Mouse (Mus musculus): ENCODE measurements at regions not wholly inside any gene's neighbourhood (a gene's known extent, or its start where the extent isn't known, plus 50 kb on each side); places are given as distances from the start of the nearest gene placed in this dataset.

DNA sequence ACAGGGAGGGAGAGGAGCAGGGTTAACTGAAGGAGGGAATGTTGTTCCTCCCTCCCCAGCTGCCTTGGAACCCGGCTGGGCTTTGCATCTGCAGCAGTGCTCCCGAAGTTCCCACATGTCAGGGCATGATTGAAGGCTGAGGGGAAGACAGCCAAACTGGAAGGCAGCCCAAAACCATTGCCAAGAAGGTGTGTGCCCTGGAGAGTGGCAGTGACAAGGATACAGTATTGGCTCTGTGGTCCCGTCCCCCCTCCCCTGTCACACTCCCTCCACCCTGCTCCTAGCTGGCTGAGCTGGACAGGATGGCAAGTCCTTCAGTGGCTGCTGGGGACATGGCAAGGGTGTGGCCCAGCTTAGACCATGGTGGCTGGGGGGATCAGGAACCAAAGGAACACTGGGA, 79.1 kb downstream of the Cyp26b1 start:
- H3K4me1 ChIP-seq (ENCODE audit: control insufficient read depth), result no peaks in the 10 kb centered on the region
- H3K27me3 ChIP-seq (ENCODE audit: control insufficient read depth), result no peaks in the 10 kb centered on the region
- H3K36me3 ChIP-seq (ENCODE audit: control insufficient read depth), result no peaks in the 10 kb centered on the region
- H3K4me3 ChIP-seq (replicated peaks), result no peak overlapping the region
- TF ChIP-seq GATA1 (IDR thresholded peaks at IDR 0.05; ENCODE audit: low read length) (no peak), TAL1 (IDR thresholded peaks at IDR 0.05; ENCODE audit: low read length) (no peak)
- H3K9me3 ChIP-seq (ENCODE audit: control insufficient read depth, low read length), result no peaks in the 10 kb centered on the region

DNA sequence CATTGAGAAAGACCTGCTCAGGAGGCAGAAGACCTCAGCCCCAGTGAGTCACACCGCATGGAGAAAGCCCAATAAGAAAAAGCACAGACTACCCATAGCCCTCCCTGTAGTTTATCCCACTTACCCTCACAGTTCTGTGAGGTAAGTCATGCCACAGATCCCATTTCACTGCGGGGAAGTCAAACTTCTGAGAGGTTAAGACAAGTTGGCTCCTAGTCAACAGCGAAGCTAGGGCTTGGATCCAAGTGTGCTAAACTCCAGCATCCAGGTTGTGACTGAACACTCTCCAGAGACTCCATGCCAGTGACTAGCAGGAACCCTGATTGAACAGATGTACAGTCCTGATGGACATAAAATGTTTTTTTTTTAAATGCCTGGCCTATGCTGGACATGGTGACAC, 85.1 kb downstream of the Cyp26b1 start:
- Histone ChIP-seq H3K36me3 (ENCODE audit: control insufficient read depth) (no peaks in the 10 kb centered on the region), H3K4me3 (replicated peaks) (no peak overlapping the region), H3K4me1 (ENCODE audit: control insufficient read depth) (no peaks in the 10 kb centered on the region), H3K27me3 (ENCODE audit: control insufficient read depth) (no peaks in the 10 kb centered on the region), H3K9me3 (ENCODE audit: control insufficient read depth, low read length) (no peaks in the 10 kb centered on the region)
- TF ChIP-seq TAL1 (IDR thresholded peaks at IDR 0.05; ENCODE audit: low read length), result no peak
- no peak for TF ChIP-seq GATA1 (IDR thresholded peaks at IDR 0.05; ENCODE audit: low read length)

DNA sequence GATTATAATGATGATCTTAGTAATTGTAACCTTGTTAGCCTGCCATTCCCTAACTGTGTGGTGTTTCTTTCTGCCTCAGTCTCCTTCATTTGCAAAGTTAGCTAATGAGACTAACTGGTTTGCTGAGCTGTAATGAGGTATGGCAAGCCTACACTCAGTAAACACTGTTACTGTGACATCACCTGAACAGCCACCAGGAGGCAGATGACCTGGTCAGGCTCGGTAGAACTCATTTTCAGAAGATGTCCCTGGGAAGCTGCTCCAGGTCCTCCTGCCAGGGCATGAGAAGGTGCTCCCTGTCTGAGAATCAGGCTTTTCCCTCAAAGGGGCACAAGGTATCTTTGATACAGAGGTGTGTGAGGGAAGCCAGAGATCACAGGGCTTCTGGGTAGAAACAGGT, 87.0 kb downstream of the Cyp26b1 start:
- no peaks in the 10 kb centered on the region for H3K27me3 ChIP-seq (ENCODE audit: control insufficient read depth)
- no peaks in the 10 kb centered on the region for H3K9me3 ChIP-seq (ENCODE audit: control insufficient read depth, low read length)
- H3K36me3 ChIP-seq (ENCODE audit: control insufficient read depth), result no peaks in the 10 kb centered on the region
- no peak overlapping the region for H3K4me3 ChIP-seq (replicated peaks)
- TF ChIP-seq GATA1 (IDR thresholded peaks at IDR 0.05; ENCODE audit: low read length) (no peak), TAL1 (IDR thresholded peaks at IDR 0.05; ENCODE audit: low read length) (no peak)
- H3K4me1 ChIP-seq (ENCODE audit: control insufficient read depth), result no peaks in the 10 kb centered on the region

DNA sequence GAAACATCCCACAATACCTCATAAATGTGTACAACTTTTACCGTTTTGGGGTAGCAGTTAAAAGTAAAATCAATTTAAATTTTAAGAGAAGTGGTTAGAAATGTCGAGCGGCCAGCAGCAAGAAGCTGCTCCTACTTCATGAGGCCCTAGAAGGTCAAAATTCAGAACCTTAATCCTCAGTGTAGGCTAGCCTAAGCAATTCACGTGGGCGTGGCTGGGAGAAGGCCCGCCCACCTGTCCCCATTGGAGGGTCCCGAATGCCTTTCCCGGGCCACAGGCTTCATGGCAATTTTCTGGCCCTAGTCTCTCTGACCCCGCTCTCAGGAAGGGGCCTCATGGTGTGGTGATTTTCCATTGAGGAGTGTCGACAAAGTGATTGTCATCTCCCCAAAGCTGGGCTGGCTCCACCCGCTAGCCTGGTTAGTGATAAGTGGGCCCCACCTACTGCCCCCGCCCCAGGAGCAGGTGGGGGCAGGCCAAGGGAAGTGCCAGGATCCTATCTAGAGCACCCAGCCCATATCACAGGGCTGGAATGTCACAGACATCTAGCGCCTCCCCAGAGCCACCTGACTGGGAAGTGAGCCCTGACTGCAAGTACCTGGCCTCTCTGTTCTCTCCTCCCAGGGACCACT, 93.3 kb downstream of the Cyp26b1 start:
- H3K4me3 ChIP-seq (replicated peaks), result no peak overlapping the region
- peaks cover 6% of the 10 kb centered on the region for H3K4me1 ChIP-seq (ENCODE audit: control insufficient read depth)
- H3K9me3 ChIP-seq (ENCODE audit: control insufficient read depth, low read length), result no peaks in the 10 kb centered on the region

DNA sequence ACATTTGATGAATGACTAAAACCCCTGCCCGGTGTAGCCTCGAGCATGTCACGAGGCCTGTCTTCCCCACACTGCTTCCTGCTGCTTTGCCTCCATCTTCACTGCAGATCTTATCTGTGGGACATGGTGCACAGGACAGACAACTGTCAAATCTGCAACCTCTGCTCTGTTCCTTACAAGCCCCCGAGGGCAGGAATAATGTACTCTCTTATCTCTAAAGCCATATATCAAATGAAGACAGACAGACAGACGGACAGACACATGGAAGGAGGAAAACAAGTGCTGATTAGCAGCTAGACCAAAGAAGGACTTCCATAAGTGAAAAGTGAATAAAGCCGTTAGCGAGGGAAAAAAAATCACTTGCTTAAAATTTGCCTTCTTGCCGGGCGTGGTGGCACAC, 95.6 kb downstream of the Cyp26b1 start:
- TF ChIP-seq GATA1 (IDR thresholded peaks at IDR 0.05; ENCODE audit: low read length), result no peak
- Histone ChIP-seq H3K27me3 (ENCODE audit: control insufficient read depth) (no peaks in the 10 kb centered on the region), H3K36me3 (ENCODE audit: control insufficient read depth) (no peaks in the 10 kb centered on the region), H3K4me3 (replicated peaks) (no peak overlapping the region), H3K4me1 (ENCODE audit: control insufficient read depth) (peaks cover 6% of the 10 kb centered on the region), H3K9me3 (ENCODE audit: control insufficient read depth, low read length) (no peaks in the 10 kb centered on the region)

More for the DNA sequence above, 93.3 kb downstream of the Cyp26b1 start:
- H3K36me3 ChIP-seq (ENCODE audit: control insufficient read depth), result no peaks in the 10 kb centered on the region
- TF ChIP-seq TAL1 (IDR thresholded peaks at IDR 0.05; ENCODE audit: low read length), result no peak
- no peak for TF ChIP-seq GATA1 (IDR thresholded peaks at IDR 0.05; ENCODE audit: low read length)
- H3K27me3 ChIP-seq (ENCODE audit: control insufficient read depth), result no peaks in the 10 kb centered on the region

DNA sequence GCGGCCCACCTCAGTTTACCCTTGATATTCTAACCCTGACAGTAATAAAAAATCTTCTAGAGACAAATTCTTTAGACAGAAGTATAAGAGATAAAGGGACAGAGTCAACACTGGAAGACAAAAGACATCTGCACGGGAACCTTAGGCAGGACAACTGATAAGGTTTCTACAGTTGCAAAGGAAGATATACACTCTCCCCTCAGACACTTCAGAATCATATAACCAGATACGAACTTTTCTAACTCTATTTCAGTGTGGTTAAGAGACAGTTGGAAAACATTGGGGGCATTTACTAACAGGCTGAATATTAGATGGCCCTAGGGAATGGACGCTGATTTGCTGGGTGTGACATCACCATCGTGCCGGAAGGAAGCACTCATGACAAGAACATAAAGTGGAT, 100.0 kb downstream of the Cyp26b1 start:
- TF ChIP-seq GATA1 (IDR thresholded peaks at IDR 0.05; ENCODE audit: low read length), result no peak
- no peak for TF ChIP-seq TAL1 (IDR thresholded peaks at IDR 0.05; ENCODE audit: low read length)
- no peaks in the 10 kb centered on the region for H3K27me3 ChIP-seq (ENCODE audit: control insufficient read depth)
- no peaks in the 10 kb centered on the region for H3K9me3 ChIP-seq (ENCODE audit: control insufficient read depth, low read length)
- H3K4me1 ChIP-seq (ENCODE audit: control insufficient read depth), result no peaks in the 10 kb centered on the region
- no peak overlapping the region for H3K4me3 ChIP-seq (replicated peaks)
- H3K36me3 ChIP-seq (ENCODE audit: control insufficient read depth), result no peaks in the 10 kb centered on the region

DNA sequence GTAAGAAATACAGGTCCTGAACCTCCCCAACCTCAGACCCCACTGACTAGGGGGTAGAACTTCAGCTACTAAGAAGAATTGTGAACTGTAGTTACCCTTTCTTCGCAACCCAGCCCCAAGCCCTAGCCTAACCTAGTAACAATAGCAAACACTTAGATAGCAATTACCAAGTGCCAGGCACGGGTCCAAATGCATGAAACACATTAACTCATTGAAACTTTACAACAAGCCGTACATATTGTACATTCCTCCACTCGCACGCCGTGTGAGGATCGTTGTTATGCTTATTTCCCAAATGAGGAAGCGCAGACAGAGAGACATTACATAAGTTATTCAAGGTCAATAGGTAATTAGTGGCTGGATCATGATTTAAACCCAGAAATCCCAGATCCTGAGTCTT, 100.5 kb downstream of the Cyp26b1 start:
- H3K4me3 ChIP-seq (replicated peaks), result no peak overlapping the region
- H3K4me1 ChIP-seq (ENCODE audit: control insufficient read depth), result no peaks in the 10 kb centered on the region
- no peaks in the 10 kb centered on the region for H3K9me3 ChIP-seq (ENCODE audit: control insufficient read depth, low read length)
- H3K36me3 ChIP-seq (ENCODE audit: control insufficient read depth), result no peaks in the 10 kb centered on the region
- no peaks in the 10 kb centered on the region for H3K27me3 ChIP-seq (ENCODE audit: control insufficient read depth)
- TF ChIP-seq TAL1 (IDR thresholded peaks at IDR 0.05; ENCODE audit: low read length) (no peak), GATA1 (IDR thresholded peaks at IDR 0.05; ENCODE audit: low read length) (no peak)

DNA sequence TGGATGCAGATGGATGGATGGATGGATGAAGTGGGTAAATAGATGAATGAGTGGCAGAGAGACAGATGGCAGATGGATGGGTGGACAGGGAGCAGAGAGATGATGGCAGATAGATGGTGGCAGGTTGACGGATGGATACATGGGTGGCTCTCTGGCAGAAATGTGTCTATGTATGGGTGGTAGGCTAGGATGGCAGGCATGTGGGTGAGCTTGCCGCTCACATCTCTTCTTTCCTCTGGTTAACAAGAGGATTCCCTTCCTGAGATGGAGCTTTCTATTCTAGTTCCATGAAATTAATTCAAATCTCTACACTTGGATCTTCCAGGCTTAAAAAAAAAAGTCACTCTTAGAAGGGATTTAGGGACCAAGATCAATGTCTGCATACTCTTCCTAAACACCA, 101.1 kb downstream of the Cyp26b1 start:
- Histone ChIP-seq H3K36me3 (ENCODE audit: control insufficient read depth) (no peaks in the 10 kb centered on the region), H3K9me3 (ENCODE audit: control insufficient read depth, low read length) (no peaks in the 10 kb centered on the region)
- TF ChIP-seq GATA1 (IDR thresholded peaks at IDR 0.05; ENCODE audit: low read length), result no peak
- no peak for TF ChIP-seq TAL1 (IDR thresholded peaks at IDR 0.05; ENCODE audit: low read length)

DNA sequence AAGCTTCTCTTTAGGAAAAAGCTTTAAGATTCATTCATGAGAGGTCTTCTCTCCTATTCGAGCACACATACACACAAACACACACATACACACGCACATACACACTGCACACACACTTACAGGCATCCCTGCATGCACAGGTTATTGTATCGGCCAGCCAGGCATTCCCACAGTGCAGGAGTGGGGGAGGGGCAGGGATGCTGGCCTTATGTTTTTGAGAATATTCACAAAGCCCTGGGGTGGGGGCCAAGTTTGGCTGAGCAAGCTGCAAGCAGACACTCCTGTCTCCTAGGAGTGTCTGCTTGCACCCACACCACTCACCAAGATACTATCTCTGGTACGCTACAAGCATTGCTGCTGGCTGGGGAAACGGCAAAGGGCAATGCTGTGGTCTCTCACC, 102.6 kb downstream of the Cyp26b1 start:
- TF ChIP-seq TAL1 (IDR thresholded peaks at IDR 0.05; ENCODE audit: low read length), result no peak
- Histone ChIP-seq H3K4me1 (ENCODE audit: control insufficient read depth) (no peaks in the 10 kb centered on the region), H3K9me3 (ENCODE audit: control insufficient read depth, low read length) (no peaks in the 10 kb centered on the region), H3K27me3 (ENCODE audit: control insufficient read depth) (no peaks in the 10 kb centered on the region), H3K36me3 (ENCODE audit: control insufficient read depth) (no peaks in the 10 kb centered on the region), H3K4me3 (replicated peaks) (no peak overlapping the region)

More for the DNA sequence above, 101.1 kb downstream of the Cyp26b1 start:
- no peaks in the 10 kb centered on the region for H3K4me1 ChIP-seq (ENCODE audit: control insufficient read depth)
- no peaks in the 10 kb centered on the region for H3K27me3 ChIP-seq (ENCODE audit: control insufficient read depth)
- no peak overlapping the region for H3K4me3 ChIP-seq (replicated peaks)

DNA sequence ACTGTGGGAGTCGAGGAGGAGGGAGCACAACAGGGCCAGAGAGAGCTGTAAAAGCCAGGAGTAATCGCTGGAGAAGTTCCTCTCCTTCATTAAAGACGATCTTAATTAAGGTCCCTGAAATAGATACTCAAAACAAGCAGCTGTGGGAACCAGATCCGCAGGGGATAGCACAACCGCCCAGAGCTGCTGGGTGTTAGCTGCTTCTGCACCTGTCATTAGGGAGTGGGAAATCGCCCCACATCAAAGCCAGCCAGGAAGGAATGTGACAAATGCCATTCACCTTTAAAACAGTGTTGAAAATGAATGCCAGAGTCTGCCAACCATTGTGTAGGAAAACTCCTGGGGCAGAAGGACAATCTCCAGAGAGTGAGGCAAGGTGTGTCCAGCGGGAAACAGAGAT, 112.5 kb downstream of the Cyp26b1 start:
- Histone ChIP-seq H3K27me3 (ENCODE audit: control insufficient read depth) (no peaks in the 10 kb centered on the region), H3K36me3 (ENCODE audit: control insufficient read depth) (no peaks in the 10 kb centered on the region), H3K9me3 (ENCODE audit: control insufficient read depth, low read length) (no peaks in the 10 kb centered on the region), H3K4me1 (ENCODE audit: control insufficient read depth) (no peaks in the 10 kb centered on the region), H3K4me3 (replicated peaks) (no peak overlapping the region)
- no peak for TF ChIP-seq GATA1 (IDR thresholded peaks at IDR 0.05; ENCODE audit: low read length)
- no peak for TF ChIP-seq TAL1 (IDR thresholded peaks at IDR 0.05; ENCODE audit: low read length)

Measured in erythroblast, embryonic 14.5 days (primary cell).